Mouse (Mus musculus) T-helper 1 cell (primary cell): ENCODE measurements at regions not wholly inside any gene's neighbourhood (a gene's known extent, or its start where the extent isn't known, plus 50 kb on each side); places are given as distances from the start of the nearest gene placed in this dataset.
"Not testable (repeated sequence)": the region's sequence is repeated elsewhere in the genome, so short reads cannot be mapped to it uniquely, and the experiment has no call there.

Experiments
- in situ Hi-C: fragments of 300-600 bp; cut with MboI, MseI; formaldehyde crosslinking; loops from one replicate; pipeline ENCODE4 v1.15.1; 2025; ENCODE audit warnings: high pct_unique_total_duplicates

GRCm38 (mm10) chr19:59516957-59517356 is 58.8 kb downstream of the Emx2 start:
- in situ Hi-C loops: loop anchor here (5.0 kb wide), 1 partner anchor 55 kb away; no protein-coding TSS in a partner anchor

- in situ Hi-C loops: loop anchor here (5.0 kb wide), 1 partner anchor 53 kb away; no protein-coding TSS in a partner anchor
Observed at GRCm38 (mm10) chr19:59519156-59519555, 61.0 kb downstream of the Emx2 start.

DNA sequence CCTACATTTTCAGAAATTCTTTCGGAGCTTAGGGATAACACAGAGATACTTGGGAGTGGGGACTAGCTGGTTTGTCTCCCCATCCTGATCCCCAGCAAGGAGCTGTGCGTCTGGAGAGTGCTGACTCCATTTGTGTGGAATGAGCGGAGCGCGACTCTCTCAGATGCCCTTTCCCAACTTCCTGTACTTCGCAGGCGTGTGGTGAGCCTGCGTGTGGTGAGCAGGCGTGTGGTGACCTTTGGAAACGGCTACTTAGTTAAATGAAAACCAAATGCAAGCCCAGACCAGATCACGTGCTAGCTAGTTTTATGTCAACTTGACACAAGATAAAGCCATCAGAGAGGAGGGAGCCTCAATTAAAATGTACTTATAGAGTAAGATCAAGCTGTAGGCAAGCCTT is 64.0 kb downstream of the Emx2 start:
- in situ Hi-C loops: loop anchor here (5.0 to 10.0 kb wide), 3 partner anchors 50 to 1887 kb away; no protein-coding TSS in a partner anchor

GRCm38 (mm10) chr19:59523356-59523755 is 65.2 kb downstream of the Emx2 start:
- in situ Hi-C loops: loop anchor here (5.0 to 10.0 kb wide), 3 partner anchors 51 to 1889 kb away; no protein-coding TSS in a partner anchor

- in situ Hi-C loops: no loop called here
Observed at GRCm38 (mm10) chr19:59564101-59564500, 105.9 kb downstream of the Emx2 start.

DNA sequence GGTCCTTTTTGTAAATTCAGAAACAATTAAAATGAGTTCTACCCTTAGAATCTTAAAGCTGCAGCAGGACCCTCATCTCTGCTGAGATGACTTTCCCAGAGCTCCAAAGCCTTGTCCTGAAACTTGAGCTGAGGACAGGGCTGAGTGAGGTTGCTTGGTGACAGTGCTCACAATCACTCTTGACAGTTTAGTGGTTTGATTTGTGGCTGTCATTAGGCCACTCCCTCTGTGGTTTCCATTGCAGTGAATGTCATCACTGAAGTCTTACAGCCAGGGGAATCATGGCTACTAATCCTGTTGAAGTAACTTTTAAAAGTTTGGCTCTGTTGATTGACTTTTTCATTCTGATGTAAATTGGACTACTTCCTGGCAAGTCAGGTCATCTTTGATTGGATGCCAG is 110.7 kb downstream of the Emx2 start:
- in situ Hi-C loops: no loop called here

DNA sequence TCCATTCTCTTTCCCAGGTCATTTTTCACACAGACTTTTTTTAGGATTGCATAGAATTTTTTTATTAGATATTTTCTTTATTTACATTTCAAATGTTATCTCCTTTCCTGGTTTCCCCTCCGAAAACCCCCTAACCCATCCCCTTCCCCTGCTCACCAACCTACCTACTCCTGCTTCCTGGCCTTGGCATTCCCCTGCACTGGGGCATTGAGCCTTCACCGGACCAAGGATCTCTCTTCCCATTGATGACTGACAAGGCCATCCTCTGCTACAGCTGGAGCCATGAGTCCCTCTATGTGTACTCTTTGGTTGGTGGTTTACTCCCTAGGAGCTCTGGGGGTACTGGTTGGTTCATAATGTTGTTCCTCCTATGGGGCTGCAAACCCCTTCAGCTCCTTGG is 111.4 kb downstream of the Emx2 start:
- in situ Hi-C loops: not testable (repeated sequence)

GRCm38 (mm10) chr19:59574346-59574745 is 116.2 kb downstream of the Emx2 start:
- in situ Hi-C loops: loop anchor here (5.0 kb wide), 1 partner anchor 57 kb away; no protein-coding TSS in a partner anchor

- in situ Hi-C loops: no loop called here
Observed at GRCm38 (mm10) chr19:59577886-59578285, 119.7 kb downstream of the Emx2 start.

DNA sequence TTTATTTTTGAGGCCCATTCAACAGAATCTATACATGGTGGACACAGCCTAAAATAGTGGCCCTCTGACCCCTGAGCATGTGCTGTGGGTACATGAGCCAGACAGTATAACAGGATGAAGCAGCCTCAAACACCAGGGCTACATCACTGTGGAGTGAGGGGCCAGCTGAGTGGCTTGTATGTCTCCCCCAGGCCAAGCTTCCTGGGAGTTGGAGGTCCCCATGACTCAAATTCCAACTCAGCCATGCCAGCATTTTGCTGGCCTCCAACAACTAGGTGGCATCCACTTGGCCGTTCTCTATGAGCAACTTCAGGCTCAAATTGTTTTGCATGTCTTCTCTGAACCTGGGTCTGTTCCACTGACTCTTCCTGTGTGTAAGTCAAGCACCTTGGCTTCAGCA is 121.5 kb downstream of the Emx2 start:
- in situ Hi-C loops: no loop called here

DNA sequence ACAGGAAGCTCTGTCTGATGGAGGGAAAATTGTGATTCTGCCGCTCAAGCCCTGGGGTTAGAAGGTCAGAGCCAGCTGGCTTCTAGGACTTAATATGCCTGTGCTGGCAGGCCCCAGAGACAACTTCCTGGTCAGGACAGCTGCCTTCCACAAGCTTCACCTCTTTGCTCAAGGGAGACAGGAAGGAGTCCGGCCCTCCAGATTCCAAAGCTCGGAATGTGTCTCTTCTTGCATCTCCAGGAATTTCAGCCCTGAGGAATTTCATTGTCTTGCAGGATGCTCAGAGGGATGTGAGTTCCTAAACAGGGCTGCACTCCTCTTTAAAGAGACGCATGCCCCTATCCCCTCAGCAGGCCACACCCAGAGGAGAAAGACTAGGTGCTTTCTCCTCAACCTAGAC is 127.7 kb downstream of the Emx2 start:
- in situ Hi-C loops: no loop called here

DNA sequence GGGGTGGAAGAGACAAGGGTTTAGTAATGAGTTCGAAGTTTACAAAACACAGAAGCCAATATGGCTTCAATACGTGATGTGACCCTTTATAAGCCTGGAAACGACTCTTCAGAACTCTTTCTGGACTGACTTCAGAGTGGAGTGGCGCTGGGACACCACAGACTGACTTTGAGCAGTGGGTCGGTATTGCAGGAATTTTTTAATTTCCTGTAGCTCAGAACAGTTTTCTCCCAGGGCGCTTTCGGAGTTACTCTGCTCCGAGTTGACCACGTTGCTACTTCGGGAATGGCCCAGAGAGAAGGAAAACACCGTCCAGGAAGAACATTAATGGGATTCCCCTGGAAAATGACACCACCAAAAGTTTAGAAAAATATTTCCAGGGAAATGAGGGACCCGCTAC is 129.1 kb downstream of the Emx2 start:
- in situ Hi-C loops: no loop called here

DNA sequence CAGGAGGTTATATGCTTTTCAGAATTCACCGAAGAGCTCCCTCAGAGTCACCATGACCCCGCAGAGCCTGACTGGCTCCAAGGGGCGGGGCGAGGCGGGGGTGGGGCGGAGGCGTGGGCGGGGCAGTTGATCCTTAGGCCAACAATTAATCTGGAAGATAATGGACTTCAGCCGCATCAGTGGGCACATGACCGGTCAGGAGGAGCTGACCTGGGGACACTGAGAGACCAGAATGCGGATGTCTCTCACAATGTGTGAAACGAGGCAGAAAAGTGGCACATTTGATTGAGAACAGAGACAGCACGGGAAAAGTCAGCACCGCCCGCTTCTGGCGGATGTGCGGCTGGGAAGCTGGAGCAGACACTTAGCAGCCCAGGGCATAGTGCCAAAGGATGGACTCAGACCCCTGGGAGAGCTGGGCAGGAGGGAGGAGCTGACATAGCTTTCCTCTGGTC is 129.9 kb downstream of the Emx2 start:
- in situ Hi-C loops: no loop called here

GRCm38 (mm10) chr19:59590021-59590420 is 131.8 kb downstream of the Emx2 start:
- in situ Hi-C loops: no loop called here

DNA sequence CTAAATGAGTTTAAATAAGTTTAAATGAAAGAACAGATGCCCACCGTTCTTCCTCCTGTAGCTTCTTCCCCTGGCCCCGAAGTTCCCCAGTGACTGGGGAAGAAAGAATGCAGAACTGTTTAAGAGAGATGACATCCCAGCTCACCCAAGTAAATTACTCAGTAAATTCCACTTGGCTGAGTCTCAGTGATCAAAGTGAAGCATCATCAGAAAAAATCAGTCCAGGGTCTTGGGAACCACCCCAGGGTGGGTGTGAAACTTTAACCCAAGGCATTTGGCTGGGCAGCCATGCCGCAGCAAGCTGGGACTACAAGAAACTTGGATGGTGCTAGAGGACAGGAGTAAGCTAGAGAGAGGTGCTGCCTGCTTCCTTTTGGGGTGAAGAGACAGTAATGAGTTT is 133.9 kb downstream of the Emx2 start:
- in situ Hi-C loops: no loop called here

GRCm38 (mm10) chr19:59624288-59624795 is 166.2 kb downstream of the Emx2 start:
- in situ Hi-C loops: no loop called here

DNA sequence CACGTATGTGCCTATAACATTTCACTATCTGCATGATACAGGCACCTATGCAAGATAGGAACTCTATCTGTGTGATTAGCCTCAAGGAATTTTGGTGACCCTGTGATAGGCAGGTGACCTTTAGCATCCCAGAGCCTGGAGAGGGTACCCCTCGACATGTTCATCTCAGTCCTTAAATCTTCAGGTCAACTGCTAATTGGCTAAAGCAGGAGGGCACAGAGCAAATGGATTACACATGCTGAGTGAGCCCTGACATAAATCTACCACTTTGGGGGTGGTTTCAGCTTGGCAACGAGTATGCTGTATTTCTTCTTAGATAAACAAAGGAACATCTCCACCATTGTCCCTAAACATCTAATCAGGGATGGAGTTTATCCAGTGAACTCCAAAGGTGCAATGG is 169.5 kb downstream of the Emx2 start:
- in situ Hi-C loops: no loop called here

- in situ Hi-C loops: no loop called here
Observed at GRCm38 (mm10) chr19:59628296-59629160, 170.4 kb downstream of the Emx2 start.

GRCm38 (mm10) chr19:59629161-59629445 is 170.9 kb downstream of the Emx2 start:
- in situ Hi-C loops: no loop called here

GRCm38 (mm10) chr19:59630095-59630494 is 171.9 kb downstream of the Emx2 start:
- in situ Hi-C loops: no loop called here

- in situ Hi-C loops: no loop called here
Observed at GRCm38 (mm10) chr19:59630706-59631105, 172.5 kb downstream of the Emx2 start.

DNA sequence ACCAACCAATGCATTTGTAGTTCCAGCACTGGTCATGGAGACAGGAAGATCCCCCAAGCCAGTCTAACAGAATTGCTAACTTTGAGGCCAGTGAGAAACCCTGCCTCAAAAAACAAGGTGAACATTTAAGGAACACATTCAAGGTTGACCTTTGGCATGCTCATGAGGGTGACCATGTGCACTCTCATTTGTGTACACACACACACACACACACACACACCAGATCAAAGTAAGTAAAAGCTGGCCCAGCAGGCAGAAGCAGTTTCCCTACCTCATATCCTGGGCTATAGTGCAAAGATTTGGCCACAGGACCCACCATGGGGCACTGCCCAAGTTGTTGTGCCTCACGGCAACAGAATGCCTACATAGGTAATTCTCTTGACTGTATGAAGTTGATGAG is 173.4 kb downstream of the Emx2 start:
- in situ Hi-C loops: no loop called here

DNA sequence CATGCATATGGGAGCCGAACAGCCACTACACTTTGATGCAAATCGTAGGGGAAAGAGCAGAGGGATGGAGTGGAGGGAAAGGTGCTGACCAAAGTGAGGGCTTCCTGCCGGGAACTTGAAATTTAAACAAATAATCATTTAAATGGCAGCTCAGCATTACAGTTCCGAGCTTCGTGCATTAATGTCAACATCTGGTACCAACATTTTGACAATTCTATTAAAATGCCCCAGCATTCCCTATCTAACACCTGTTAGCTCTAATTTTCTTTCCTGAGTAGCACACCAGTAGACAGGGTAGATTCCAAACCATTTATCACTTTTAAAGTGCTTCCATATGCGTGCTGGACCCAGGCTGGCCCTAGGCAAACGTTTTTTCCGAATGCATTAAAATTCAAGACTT is 178.1 kb downstream of the Emx2 start:
- in situ Hi-C loops: no loop called here
